Mouse (Mus musculus) liver, embryonic 15.5 days (tissue): ENCODE measurements around the gene Trim10. TPM values are rescaled to one million over a fixed set of nuclear protein-coding genes. Genes with fewer than 3 reads are reported as not detected.
"Not testable (repeated sequence)": the region's sequence is repeated elsewhere in the genome, so short reads cannot be mapped to it uniquely, and the experiment has no call there.

Experiments
- ATAC-seq: fragments of 200-750 bp; cut with Nextera tagmentation; 2 replicates; pipeline ENCODE4 v1.8.0; 2017; ENCODE audit warnings: moderate number of reproducible peaks, mild to moderate bottlenecking, moderate library complexity; ENCODE audit not compliant: insufficient read depth
- H3K27ac ChIP-seq: fragments of 300-500 bp; sonication (generic); replicated peaks from 2 replicates; pipeline ENCODE4 v1.5.1; 2015; ENCODE audit warnings: mild to moderate bottlenecking, inconsistent platforms
- H3K27me3 ChIP-seq: fragments of 300-500 bp; sonication (generic); 2 replicates; pipeline ENCODE4 v1.6.1; 2015; ENCODE audit warnings: mild to moderate bottlenecking, inconsistent platforms
- H3K36me3 ChIP-seq: fragments of 300-500 bp; sonication (generic); replicated peaks from 2 replicates; pipeline ENCODE4 v1.6.1; 2015; ENCODE audit warnings: moderate library complexity, mild to moderate bottlenecking, inconsistent platforms
- H3K4me1 ChIP-seq: fragments of 300-500 bp; sonication (generic); replicated peaks from 2 replicates; pipeline ENCODE4 v1.6.1; 2015; ENCODE audit warnings: inconsistent platforms
- H3K4me2 ChIP-seq: fragments of 300-500 bp; sonication (generic); 2 replicates; pipeline ENCODE4 v1.6.1; 2015; ENCODE audit warnings: moderate library complexity, mild to moderate bottlenecking, inconsistent platforms
- H3K4me3 ChIP-seq: fragments of 300-500 bp; sonication (generic); replicated peaks from 2 replicates; pipeline ENCODE4 v1.5.1; 2015; ENCODE audit warnings: mild to moderate bottlenecking, inconsistent platforms
- H3K9ac ChIP-seq: fragments of 300-500 bp; sonication (generic); 2 replicates; pipeline ENCODE4 v1.6.1; 2015; ENCODE audit warnings: moderate library complexity, mild to moderate bottlenecking, inconsistent platforms
- H3K9me3 ChIP-seq: fragments of 300-500 bp; sonication (generic); replicated peaks from 2 replicates; pipeline ENCODE4 v1.6.1; 2016; ENCODE audit warnings: inconsistent platforms
- WGBS: fragments of 180-500 bp; shearing (Covaris S2); methylation state at CpG from one replicate; pipeline ENCODE4 v1.1.7; 2015; ENCODE audit warnings: mixed read lengths; ENCODE audit not compliant: insufficient replicate concordance; 5-methylcytosine and 5-hydroxymethylcytosine counted together
- polyA plus RNA-seq: library from polyadenylated mRNA; unstranded; fragments of >200 nt; fragmentation: Nextera tagmentation; extraction: Ambion mirVana; gene quantifications from 2 replicates; pipeline ENCODE4 v1.2.1, GENCODE M21; 2015

Trim10 gene
- 300 and 303 TPM in 2 replicates for polyA plus RNA-seq

DNA sequence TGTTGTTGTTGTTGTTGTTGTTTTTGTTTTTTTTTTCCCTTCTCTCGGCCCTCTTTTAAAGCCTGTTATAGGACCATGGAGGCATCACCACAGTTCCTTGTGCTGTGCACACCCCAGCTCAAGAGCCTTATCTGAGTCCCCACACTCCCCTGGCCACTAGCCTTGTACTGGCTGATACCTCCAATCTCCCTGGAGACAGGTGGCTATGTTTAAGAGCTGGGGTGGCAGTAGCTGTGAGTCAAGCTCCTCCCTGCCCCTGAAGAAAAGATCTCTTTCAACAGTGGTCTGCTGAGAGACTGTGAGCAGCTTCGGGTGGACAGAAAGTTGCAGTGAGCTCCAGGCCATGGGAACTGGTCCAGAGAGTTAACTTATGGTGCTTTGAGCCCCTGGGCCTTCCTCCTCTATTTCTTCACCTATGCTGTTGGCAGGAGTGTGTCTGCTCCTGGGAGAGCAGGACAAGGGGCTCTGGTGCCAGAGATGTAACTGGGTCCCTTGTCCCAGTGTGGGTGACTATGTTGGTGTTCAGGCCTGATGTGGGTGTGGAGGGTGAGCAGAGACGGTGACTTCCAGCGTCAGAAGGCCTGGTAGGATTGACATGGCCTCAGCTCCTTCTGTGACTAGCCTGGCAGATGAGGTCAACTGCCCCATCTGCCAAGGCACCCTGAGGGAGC, at the start of gene Trim10:
Gene Trim10 (plus strand): TSS at position 291 of the 671 bp plus-strand sequence.
- Histone ChIP-seq H3K9me3 (no peaks in the 10 kb centered on the region), H3K4me3 (peak within 1 kb of the TSS; percentile 72), H3K4me2 (peak within 1 kb of the TSS; percentile 70), H3K9ac (peak within 1 kb of the TSS; percentile 88), H3K4me1 (peaks cover 63% of the 10 kb centered on the region), H3K27ac (peak within 1 kb of the TSS; percentile 99), H3K36me3 (peaks cover 33% of the 10 kb centered on the region), H3K27me3 (peaks cover 33% of the 10 kb centered on the region)
- WGBS: 16% methylated on average over 4 of the region's 4 CpGs
- ATAC-seq: peak; percentile 99

DNA sequence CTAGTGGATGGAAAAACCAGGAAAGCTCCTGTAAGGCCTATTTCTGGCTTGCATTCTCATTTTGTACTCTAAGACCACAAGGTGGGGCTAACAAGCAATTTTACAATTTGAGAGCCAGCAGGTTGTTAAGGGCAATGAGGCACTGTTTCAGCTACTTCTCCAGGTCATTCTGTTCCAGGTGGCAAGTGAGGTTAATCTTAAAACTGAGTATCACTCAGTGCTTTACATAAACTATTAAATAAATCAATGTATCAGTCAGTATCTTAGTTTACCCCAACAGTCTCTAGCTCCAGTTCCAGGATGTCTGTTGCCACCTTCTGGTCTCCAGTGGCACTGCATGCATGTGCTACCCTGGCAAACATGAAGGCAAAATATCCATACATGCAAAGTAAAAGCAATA, 45.4 kb upstream of the Trim10 start:
- ATAC-seq: no peak
- H3K9ac ChIP-seq: no peak overlapping the region

DNA sequence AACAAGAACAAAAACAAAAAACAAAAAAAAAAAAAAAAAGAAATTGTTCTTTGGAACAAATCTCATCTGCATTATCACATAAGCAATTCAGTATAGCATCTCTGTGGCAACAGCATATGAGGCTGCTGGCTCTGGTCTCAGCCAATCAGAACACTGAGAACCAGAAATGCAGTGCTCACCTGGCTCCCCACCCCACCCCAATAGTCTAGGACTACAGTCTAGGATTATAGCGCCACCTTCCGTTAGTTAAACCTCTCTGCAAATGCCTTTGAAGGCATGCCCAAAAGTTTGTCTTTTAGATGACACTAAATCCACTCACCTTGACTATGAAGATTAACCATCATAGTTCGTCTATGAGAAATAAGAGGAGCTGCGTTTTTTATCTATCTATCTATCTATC, 43.8 kb upstream of the Trim10 start:
- H3K4me1 ChIP-seq: peaks cover 12% of the 10 kb centered on the region; the same call in 1 of the 2 replicates
- WGBS: 10% methylated on average over 4 of the region's 4 CpGs
- no peak for ATAC-seq
- no peaks in the 10 kb centered on the region for H3K9me3 ChIP-seq
- H3K9ac ChIP-seq: no peak overlapping the region
- no peak overlapping the region for H3K27ac ChIP-seq
- no peaks in the 10 kb centered on the region for H3K36me3 ChIP-seq
- no peak overlapping the region for H3K4me2 ChIP-seq
- H3K4me3 ChIP-seq: no peak overlapping the region
- peaks cover 9% of the 10 kb centered on the region; the same call in 1 of the 2 replicates for H3K27me3 ChIP-seq

More for the DNA sequence above, 45.4 kb upstream of the Trim10 start:
- H3K27me3 ChIP-seq: 0 out of 2 replicates have a peak, but pooled peaks cover 5% of the 10 kb centered on the region
- no peaks in the 10 kb centered on the region for H3K36me3 ChIP-seq
- no peak overlapping the region for H3K27ac ChIP-seq
- H3K9me3 ChIP-seq: no peaks in the 10 kb centered on the region
- H3K4me2 ChIP-seq: no peak overlapping the region
- H3K4me1 ChIP-seq: peaks cover 12% of the 10 kb centered on the region; the same call in 1 of the 2 replicates
- no peak overlapping the region for H3K4me3 ChIP-seq

DNA sequence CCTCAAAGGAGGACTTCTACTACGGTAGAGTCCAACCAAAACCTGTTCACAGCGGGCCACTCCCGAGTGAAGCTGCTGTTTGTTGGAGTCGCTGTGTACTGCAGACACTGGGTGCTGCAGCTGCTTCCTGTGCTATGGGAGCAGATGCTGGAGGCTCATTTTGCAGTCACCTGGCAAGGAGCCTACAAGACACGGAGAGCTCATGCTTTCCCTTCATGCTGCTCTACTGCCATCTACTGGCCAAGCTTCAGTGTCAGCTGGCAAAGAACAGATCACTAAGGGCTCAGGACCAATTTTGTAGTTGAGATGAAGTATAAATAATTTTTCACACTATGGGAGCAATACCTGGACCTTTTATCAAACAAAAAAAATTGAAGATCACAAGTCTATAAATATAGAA, 43.4 kb upstream of the Trim10 start:
- peaks cover 12% of the 10 kb centered on the region; the same call in 1 of the 2 replicates for H3K4me1 ChIP-seq
- H3K27ac ChIP-seq, H3K9ac ChIP-seq, H3K36me3 ChIP-seq, H3K9me3 ChIP-seq, H3K27me3 ChIP-seq, H3K4me3 ChIP-seq: not testable (repeated sequence)
- WGBS: 10% methylated on average over 5 of the region's 5 CpGs
- peak; percentile 40; the same call in 1 of the 2 replicates for ATAC-seq
- H3K4me2 ChIP-seq: peak overlapping the region; percentile 20; the same call in 1 of the 2 replicates

DNA sequence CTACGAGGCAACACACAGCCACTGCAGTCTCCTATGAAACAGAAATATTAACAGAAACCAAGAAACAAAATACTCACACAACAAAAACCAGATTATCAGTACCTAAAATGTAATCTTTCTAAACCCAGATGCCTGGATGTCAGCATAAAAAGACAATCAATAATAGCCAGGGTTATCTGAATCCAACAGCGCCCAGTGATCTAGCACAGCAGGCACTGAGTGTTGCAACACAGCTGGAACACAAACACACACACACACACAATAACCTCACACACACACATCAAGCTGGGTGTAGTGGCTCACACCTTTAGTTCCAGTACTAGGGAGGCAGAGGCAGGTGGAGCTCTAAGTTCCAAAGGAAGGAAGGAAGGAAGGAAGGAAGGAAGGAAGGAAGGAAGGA, 40.9 kb upstream of the Trim10 start:
- peaks cover 12% of the 10 kb centered on the region; the same call in 1 of the 2 replicates for H3K4me1 ChIP-seq
- no peaks in the 10 kb centered on the region for H3K36me3 ChIP-seq
- no peaks in the 10 kb centered on the region for H3K9me3 ChIP-seq
- no peak for ATAC-seq
- no peak overlapping the region for H3K27ac ChIP-seq
- no peak overlapping the region for H3K9ac ChIP-seq
- WGBS: 51% methylated on average over 2 of the region's 2 CpGs
- H3K4me3 ChIP-seq: no peak overlapping the region
- no peak overlapping the region for H3K4me2 ChIP-seq
- peaks cover 15% of the 10 kb centered on the region for H3K27me3 ChIP-seq

- Histone ChIP-seq H3K9me3 (no peaks in the 10 kb centered on the region), H3K4me1 (peaks cover 9% of the 10 kb centered on the region; the same call in 1 of the 2 replicates), H3K4me3 (no peak overlapping the region), H3K9ac (no peak overlapping the region), H3K27ac (no peak overlapping the region), H3K36me3 (no peaks in the 10 kb centered on the region), H3K27me3 (peaks cover 27% of the 10 kb centered on the region), H3K4me2 (no peak overlapping the region)
- ATAC-seq: no peak
- WGBS: 45% methylated on average over 3 of the region's 3 CpGs
These were observed 38.9 kb upstream of the Trim10 start for GRCm38 (mm10) chr17:36830470-36830869.

DNA sequence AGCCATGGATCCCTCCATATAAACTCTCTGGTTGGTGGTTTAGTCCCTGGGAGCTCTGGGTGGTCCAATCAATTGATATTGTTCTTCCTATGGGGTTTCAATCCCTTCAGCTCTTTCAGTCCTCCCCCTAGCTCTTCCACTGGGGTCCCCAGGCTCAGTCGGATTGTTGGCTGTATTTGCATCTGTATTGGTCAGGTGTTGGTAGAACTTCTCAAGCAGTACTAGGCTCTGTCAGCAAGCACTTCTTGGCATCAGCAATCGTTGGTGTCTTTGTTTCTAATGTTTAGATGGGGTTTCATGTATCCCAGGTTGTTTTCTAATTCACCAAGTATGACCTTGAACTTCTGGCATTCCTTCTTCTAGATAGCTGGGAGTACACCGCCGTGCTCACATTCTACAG, 36.7 kb upstream of the Trim10 start:
- Histone ChIP-seq H3K4me2 (no peak overlapping the region), H3K9me3 (no peaks in the 10 kb centered on the region), H3K27ac (no peak overlapping the region), H3K4me1 (peaks cover 28% of the 10 kb centered on the region), H3K4me3 (no peak overlapping the region), H3K27me3 (peaks cover 27% of the 10 kb centered on the region), H3K9ac (no peak overlapping the region), H3K36me3 (no peaks in the 10 kb centered on the region)
- no peak for ATAC-seq
- 50% methylated on average over 4 of the region's 4 CpGs for WGBS

DNA sequence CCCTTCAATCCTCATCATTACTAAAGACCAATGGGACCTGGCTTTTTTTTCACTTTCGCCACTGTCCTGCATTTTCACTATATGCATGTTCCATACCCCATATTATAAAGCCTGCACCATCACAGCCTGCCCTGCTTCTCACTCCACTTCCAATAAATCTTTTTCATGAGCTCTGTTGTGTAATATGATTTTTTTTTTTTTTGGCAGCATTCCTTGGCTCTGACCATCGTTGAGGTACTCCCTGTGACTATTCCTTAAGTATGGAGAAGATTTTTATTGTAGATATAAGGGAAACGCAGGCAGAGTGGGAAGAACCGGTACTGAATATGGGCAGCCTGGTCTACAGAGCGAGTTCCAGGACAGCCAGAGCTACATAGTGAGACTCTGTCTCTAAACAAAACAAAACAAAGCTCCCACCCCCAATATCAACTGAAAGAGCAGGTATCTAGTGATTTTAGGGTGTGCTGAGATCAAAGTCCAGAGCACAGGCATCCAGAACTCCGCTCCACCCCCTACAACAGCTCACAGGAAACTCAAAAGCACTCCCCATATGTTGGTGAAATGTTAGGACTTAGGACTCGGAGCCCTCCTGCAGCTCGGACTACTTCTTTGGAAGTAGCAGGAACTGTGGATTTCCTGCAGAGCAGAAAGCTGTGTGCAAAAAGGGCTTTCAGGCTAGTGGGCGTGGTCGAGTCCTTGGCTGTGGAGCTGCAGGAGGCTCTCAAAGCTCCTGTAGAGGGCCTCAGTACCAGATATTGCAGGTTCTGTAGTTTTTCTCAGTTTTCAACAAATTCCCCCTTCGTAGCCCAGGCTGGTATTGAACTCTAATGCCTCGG, 33.6 kb upstream of the Trim10 start:
- ATAC-seq: no peak
- Histone ChIP-seq H3K9me3 (no peaks in the 10 kb centered on the region), H3K9ac (no peak overlapping the region), H3K27ac (peak overlapping the region; percentile 83), H3K36me3 (no peaks in the 10 kb centered on the region), H3K4me2 (peak overlapping the region; percentile 89), H3K27me3 (peaks cover 17% of the 10 kb centered on the region), H3K4me1 (peaks cover 25% of the 10 kb centered on the region), H3K4me3 (peak overlapping the region; percentile 79)
- 27% methylated on average over 12 of the region's 12 CpGs for WGBS

- peak overlapping the region; percentile 79 for H3K4me3 ChIP-seq
- peak overlapping the region; percentile 61 for H3K9ac ChIP-seq
- H3K9me3 ChIP-seq: no peaks in the 10 kb centered on the region
- 8% methylated on average over 3 of the region's 3 CpGs for WGBS
- ATAC-seq: peak; percentile 2; the same call in 1 of the 2 replicates
- H3K36me3 ChIP-seq: no peaks in the 10 kb centered on the region
- peaks cover 28% of the 10 kb centered on the region for H3K4me1 ChIP-seq
- peak overlapping the region; percentile 89 for H3K4me2 ChIP-seq
- H3K27me3 ChIP-seq: peaks cover 17% of the 10 kb centered on the region
- H3K27ac ChIP-seq: peak overlapping the region; percentile 83
These were observed 33.0 kb upstream of the Trim10 start for GRCm38 (mm10) chr17:36836427-36836812.

DNA sequence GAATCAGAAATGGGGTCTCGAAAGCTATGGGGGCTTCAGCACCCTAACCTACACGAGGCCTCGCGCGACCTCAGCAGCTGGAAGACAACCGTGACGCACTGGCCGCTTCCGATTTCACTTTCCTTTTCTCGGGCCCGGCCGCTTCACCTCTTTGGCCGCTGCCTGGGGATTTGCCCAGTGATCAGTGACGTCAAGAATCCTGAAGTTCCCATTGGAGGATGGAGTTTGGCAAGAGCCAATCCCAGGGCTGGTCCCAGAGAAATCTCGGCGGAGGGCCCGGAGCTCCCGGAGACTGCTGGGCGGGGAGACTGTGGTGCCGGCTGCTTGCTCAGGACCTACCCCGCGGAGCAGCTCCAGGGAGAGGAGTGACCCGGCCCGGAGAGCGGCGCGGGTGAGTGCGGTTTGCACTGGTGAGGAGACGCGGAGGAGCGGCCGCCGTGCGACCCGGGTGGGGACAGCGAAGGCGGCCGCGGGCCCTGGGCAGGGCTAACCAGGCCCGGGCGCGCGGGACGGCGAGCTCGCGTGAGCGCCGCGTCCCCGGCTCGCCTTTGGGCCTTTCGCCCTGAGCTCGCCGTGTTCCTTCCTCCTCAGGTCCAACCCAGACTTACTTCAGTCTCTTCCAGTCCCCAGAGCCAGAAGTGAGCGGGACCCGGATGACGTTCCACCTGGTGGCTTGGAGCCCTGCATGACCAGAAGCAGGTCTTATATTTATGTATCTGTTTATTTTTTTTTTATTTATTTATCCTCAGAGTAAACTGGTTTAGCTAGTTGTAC, 32.3 kb upstream of the Trim10 start, which contains the start of gene Trim26:
Gene Trim26 (plus strand): TSS at position 261 of the 774 bp plus-strand sequence.
- WGBS: under 1% methylated on average over 58 of the region's 58 CpGs
- Histone ChIP-seq H3K4me3 (peak within 1 kb of the TSS; percentile 79), H3K27me3 (peaks cover 17% of the 10 kb centered on the region)

More for the DNA sequence above, 32.3 kb upstream of the Trim10 start, which contains the start of gene Trim26:
- Histone ChIP-seq H3K4me2 (peak within 1 kb of the TSS; percentile 89), H3K36me3 (no peaks in the 10 kb centered on the region), H3K9me3 (no peaks in the 10 kb centered on the region), H3K4me1 (peaks cover 29% of the 10 kb centered on the region), H3K27ac (peak within 1 kb of the TSS; percentile 90), H3K9ac (peak within 1 kb of the TSS; percentile 78)
- peak; percentile 98 for ATAC-seq
